Mouse (Mus musculus) forebrain, embryonic 10.5 days (tissue): ENCODE data around the gene Sprr2h. TPM values are rescaled to one million over a fixed set of nuclear protein-coding genes. Genes with fewer than 3 reads are reported as not detected.

Experiments
- polyA plus RNA-seq: library from polyadenylated mRNA; unstranded; fragments of >200 nt; fragmentation: Nextera tagmentation; extraction: Ambion mirVana; gene quantifications from 2 replicates; pipeline ENCODE4 v1.2.1, GENCODE M21; 2016

Sprr2h gene
- polyA plus RNA-seq, 1 experiment from 2014 or later, result not detected

Other genes starting within 250 kb of the Sprr2h start
- not detected in 2 replicates for gene Lelp1, start 242.9 kb upstream of the Sprr2h start, polyA plus RNA-seq
- not detected in 2 replicates for gene Sprr2a1, start 169.9 kb upstream of the Sprr2h start, polyA plus RNA-seq
- not detected in 2 replicates for gene Sprr2a2, start 169.8 kb upstream of the Sprr2h start, polyA plus RNA-seq
- gene Sprr2a3, start 100.3 kb upstream of the Sprr2h start, polyA plus RNA-seq, result not detected in 2 replicates
- gene Sprr2b, start 69.1 kb upstream of the Sprr2h start, polyA plus RNA-seq, result not detected in 2 replicates
- not detected in 2 replicates for gene Sprr2d, start 46.5 kb upstream of the Sprr2h start, polyA plus RNA-seq
- gene Sprr2e, start 33.5 kb upstream of the Sprr2h start, polyA plus RNA-seq, result not detected in 2 replicates
- not detected in 2 replicates for gene Sprr2f, start 20.5 kb upstream of the Sprr2h start, polyA plus RNA-seq
- not detected in 2 replicates for gene Sprr2i, start 22.3 kb downstream of the Sprr2h start, polyA plus RNA-seq
- gene Sprr2j-ps, start 32.4 kb downstream of the Sprr2h start, polyA plus RNA-seq, result not detected in 2 replicates
- gene Gm9774, start 43.7 kb downstream of the Sprr2h start, polyA plus RNA-seq, result 7.9 and 10.0 TPM in 2 replicates
- not detected in 2 replicates for gene Sprr2k, start 46.9 kb downstream of the Sprr2h start, polyA plus RNA-seq
- gene Sprr1b, start 53.1 kb downstream of the Sprr2h start, polyA plus RNA-seq, result not detected in 2 replicates
- not detected in 2 replicates for gene Sprr3, start 73.0 kb downstream of the Sprr2h start, polyA plus RNA-seq
- not detected in 2 replicates for gene Sprr1a, start 100.2 kb downstream of the Sprr2h start, polyA plus RNA-seq
- gene Sprr4, start 114.8 kb downstream of the Sprr2h start, polyA plus RNA-seq, result not detected in 2 replicates
- not detected in 2 replicates for gene 2310046K23Rik, start 148.8 kb downstream of the Sprr2h start, polyA plus RNA-seq
- gene Ivl, start 188.1 kb downstream of the Sprr2h start, polyA plus RNA-seq, result not detected in 2 replicates
- gene Smcp, start 203.3 kb downstream of the Sprr2h start, polyA plus RNA-seq, result not detected in 2 replicates
- gene 2210017I01Rik, start 221.8 kb downstream of the Sprr2h start, polyA plus RNA-seq, result not detected in 2 replicates
- gene Lce6a, start 236.0 kb downstream of the Sprr2h start, polyA plus RNA-seq, result not detected in 2 replicates